Mouse (Mus musculus): ENCODE data around the gene Grhl3.

Grhl3 gene

GRCm38 (mm10) chr4:135575365-135576140, 2.1 kb upstream of the Grhl3 start:
- DNase-seq (ENCODE audit: extremely low spot score, low spot score): no peak

GRCm38 (mm10) chr4:135572276-135572675, 1.2 kb downstream of the Grhl3 start:
- DNase-seq (ENCODE audit: extremely low spot score, low spot score): no peak

GRCm38 (mm10) chr4:135571037-135571550, 2.3 kb downstream of the Grhl3 start:
- no peak for DNase-seq (ENCODE audit: extremely low spot score, low spot score)

- peak; percentile 68 for DNase-seq (ENCODE audit: extremely low spot score, low spot score)
Observed at GRCm38 (mm10) chr4:135570152-135571036, 3.0 kb downstream of the Grhl3 start.

GRCm38 (mm10) chr4:135569201-135569600, 4.2 kb downstream of the Grhl3 start:
- no peak for DNase-seq (ENCODE audit: extremely low spot score, low spot score)

GRCm38 (mm10) chr4:135567484-135567883, 5.9 kb downstream of the Grhl3 start:
- DNase-seq (ENCODE audit: extremely low spot score, low spot score): no peak

GRCm38 (mm10) chr4:135567042-135567441, 6.4 kb downstream of the Grhl3 start:
- no peak for DNase-seq (ENCODE audit: extremely low spot score, low spot score)

- DNase-seq (ENCODE audit: extremely low spot score, low spot score): no peak
Observed at GRCm38 (mm10) chr4:135565400-135565799, 8.0 kb downstream of the Grhl3 start.

- DNase-seq (ENCODE audit: extremely low spot score, low spot score): no peak
Observed at GRCm38 (mm10) chr4:135563794-135564193, 9.6 kb downstream of the Grhl3 start.

GRCm38 (mm10) chr4:135549323-135549722, 24.1 kb downstream of the Grhl3 start:
- DNase-seq (ENCODE audit: extremely low spot score, low spot score): no peak

GRCm38 (mm10) chr4:135548521-135549077, 24.8 kb downstream of the Grhl3 start:
- DNase-seq (ENCODE audit: extremely low spot score, low spot score): no peak

- DNase-seq (ENCODE audit: extremely low spot score, low spot score): no peak
Observed at GRCm38 (mm10) chr4:135548108-135548507, 25.3 kb downstream of the Grhl3 start.

- DNase-seq (ENCODE audit: extremely low spot score, low spot score): no peak
Observed at GRCm38 (mm10) chr4:135547551-135547950, 25.9 kb downstream of the Grhl3 start.

GRCm38 (mm10) chr4:135546793-135547192, 26.6 kb downstream of the Grhl3 start:
- DNase-seq (ENCODE audit: extremely low spot score, low spot score): no peak

GRCm38 (mm10) chr4:135546008-135546407, 27.4 kb downstream of the Grhl3 start:
- DNase-seq (ENCODE audit: extremely low spot score, low spot score): no peak

- DNase-seq (ENCODE audit: extremely low spot score, low spot score): no peak
Observed at GRCm38 (mm10) chr4:135545080-135545511, 28.3 kb downstream of the Grhl3 start.

- DNase-seq (ENCODE audit: extremely low spot score, low spot score): no peak
Observed at GRCm38 (mm10) chr4:135544284-135544683, 29.1 kb downstream of the Grhl3 start.

- DNase-seq (ENCODE audit: extremely low spot score, low spot score): no peak
Observed at GRCm38 (mm10) chr4:135540057-135540456, 33.4 kb downstream of the Grhl3 start.

- no peak for DNase-seq (ENCODE audit: extremely low spot score, low spot score)
Observed at GRCm38 (mm10) chr4:135539056-135539455, 34.4 kb downstream of the Grhl3 start.

GRCm38 (mm10) chr4:135535021-135535420, 38.4 kb downstream of the Grhl3 start:
- no peak for DNase-seq (ENCODE audit: extremely low spot score, low spot score)

- DNase-seq (ENCODE audit: extremely low spot score, low spot score): no peak
Observed at GRCm38 (mm10) chr4:135533001-135533400, 40.4 kb downstream of the Grhl3 start.

Data from neural tube, embryonic 10.5 days (tissue).